Mouse (Mus musculus) cerebral cortex, adult 2 months (tissue): ENCODE results near the gene Gypa.

ENCODE experiments used
- WGBS: fragments of 180-500 bp; shearing (Covaris S2); methylation state at CpG from one replicate; pipeline ENCODE4 v1.1.7; 2018; 5-methylcytosine and 5-hydroxymethylcytosine counted together

Gene Gypa

DNA sequence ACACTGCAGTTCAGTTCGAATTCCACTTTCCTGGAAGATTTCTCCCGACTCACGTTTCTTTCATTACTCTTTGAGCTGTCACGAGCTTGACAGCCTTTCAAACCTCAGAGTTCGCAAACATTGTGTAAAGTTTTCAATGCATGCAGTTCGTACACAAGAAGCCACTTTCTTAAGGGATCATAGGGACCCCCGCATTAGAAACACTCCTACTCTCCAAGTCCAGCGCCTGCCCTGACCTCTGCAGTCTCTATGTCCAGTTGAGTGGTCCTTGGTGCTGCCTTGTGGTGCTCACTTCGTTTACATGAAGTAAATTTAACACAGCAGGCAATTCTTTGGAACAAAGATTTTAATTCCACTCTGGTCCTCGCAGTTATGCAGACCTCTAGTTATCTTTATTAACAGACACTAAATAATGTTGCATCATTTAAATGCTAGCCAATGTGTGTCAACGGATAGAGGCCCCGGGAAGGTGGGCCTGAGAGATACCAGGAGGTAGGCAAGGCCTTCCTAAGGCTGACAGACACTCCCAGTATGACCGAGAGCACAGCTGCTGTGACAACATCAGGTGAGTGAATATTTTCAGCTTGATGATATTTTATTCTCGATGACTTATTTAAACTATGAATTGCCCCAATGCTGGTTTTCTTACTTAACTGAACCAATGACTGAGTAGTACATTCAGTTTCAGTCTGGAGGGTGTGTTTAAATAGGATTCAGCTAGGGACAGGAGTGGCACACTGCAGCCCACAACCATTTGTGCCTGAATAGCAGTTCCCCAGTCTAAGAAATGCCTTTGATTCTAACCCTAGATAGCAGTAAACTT is at the start of gene Gypa:
Gypa (plus strand) TSS at position 259 of the 823 bp plus-strand sequence.
- WGBS = 34% methylated on average over 14 of the region's 14 CpGs

DNA sequence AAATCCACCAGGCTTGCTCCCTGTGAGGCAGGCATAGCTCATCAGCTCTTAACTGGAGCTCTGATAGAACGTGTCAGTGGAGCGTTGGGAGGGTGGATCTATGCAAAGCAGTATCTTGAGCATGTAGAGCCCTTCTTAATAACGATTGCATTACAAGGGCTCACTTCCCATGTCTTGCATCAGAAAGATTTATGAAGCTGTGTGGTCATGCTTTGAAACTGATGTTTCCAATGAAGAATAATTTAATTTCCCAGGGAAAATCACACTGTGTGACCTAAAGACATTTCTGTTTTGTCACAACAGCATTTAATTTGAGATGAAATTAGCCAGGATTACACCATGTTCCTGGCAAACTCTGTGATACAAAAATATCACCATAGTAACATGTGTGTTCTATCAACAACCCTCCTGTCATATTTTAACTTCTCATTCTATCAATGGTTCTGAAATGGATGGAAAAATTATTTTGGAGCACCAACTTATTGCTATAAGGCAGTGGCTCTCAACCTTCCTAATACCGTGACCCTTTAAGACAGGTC is 49.0 kb upstream of the Gypa start:
- WGBS = 81% methylated on average over 4 of the region's 4 CpGs

DNA sequence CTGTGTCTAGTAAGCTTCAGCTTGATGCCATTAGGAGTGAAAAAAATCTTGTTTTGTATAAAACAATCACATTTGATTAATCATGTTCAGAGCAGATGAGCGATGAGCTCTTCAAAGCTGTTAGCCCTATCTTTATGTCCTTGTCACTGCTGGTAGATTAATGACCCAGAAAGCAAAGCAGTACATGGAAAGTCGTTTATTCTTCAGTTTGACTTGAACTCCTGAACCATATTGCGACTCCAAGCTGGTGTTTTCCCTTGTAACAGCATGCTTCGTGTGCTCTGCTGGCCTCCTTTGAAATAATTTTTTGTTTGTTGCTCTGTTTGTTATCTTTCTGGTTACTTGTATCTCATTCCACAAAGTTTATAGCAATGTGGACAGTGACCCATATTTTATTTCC is 46.4 kb upstream of the Gypa start:
- WGBS = 80% methylated on average over 4 of the region's 4 CpGs

DNA sequence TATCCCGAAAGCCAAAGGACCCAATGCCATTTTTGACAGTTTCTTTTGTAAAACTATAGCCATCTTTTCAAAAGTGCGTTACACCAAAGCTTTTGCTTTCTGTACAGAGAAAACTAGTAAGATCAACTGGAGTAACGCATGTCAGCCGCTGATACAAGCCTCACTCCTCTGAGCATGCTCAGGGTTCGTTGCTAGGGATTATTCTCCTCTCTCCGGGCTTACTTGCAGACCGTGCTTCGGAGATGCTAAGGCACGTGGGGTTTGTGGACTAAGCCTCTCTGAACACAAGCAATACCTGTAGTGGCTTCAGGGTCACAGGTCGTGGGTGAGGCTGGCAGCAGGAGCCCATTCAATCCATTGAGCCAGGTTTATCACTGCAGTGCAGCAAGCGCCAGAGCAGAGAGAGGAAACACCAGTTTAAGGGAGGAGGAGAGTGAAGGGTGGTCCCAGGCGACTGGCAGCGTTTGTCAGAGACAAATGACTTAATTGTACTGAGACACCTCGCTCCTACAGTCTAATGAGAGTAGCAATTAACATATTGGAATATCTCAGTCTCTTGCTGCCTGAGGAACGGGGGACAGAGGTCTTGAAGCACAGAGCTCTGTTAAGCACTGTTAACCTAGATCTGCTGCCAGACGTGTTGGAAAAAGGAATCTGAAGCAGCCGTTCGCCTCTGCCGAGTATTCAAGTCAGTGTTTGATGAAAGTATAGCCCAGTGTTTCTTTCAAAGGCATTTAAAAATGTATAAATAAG is 41.5 kb upstream of the Gypa start:
- 46% methylated on average over 19 of the region's 19 CpGs for WGBS

DNA sequence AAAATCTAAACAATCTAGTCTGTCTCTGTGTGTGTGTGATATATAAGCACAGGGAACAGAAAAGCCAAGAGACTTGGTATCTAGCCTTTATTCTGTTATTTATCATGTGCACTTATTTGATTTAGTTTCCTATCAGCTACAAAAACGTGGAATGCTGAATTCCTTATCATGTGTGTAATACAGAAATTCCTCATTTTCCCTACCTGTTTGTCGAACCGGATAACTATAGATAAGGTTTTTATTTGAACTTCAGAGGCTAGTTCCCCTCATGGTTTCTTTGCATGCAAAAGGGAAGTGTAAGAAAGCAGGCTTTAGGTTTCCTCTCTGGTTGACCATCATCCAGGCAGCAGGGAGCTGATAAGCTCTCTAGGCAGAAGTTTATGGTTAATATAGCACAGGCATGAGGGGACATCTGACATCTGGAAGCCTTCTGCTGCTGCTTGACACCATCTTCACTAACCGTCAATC is 30.1 kb upstream of the Gypa start:
- WGBS = 83% methylated on average over 4 of the region's 4 CpGs

- 49% methylated on average over 7 of the region's 7 CpGs for WGBS
Measured at GRCm38 (mm10) chr8:80474971-80475370, 18.6 kb upstream of the Gypa start.

GRCm38 (mm10) chr8:80478156-80478555 is 15.4 kb upstream of the Gypa start:
- WGBS = 91% methylated on average over 5 of the region's 5 CpGs

- 85% methylated on average over 1 of the region's 1 CpGs for WGBS
Measured at GRCm38 (mm10) chr8:80479129-80479528, 14.5 kb upstream of the Gypa start.

DNA sequence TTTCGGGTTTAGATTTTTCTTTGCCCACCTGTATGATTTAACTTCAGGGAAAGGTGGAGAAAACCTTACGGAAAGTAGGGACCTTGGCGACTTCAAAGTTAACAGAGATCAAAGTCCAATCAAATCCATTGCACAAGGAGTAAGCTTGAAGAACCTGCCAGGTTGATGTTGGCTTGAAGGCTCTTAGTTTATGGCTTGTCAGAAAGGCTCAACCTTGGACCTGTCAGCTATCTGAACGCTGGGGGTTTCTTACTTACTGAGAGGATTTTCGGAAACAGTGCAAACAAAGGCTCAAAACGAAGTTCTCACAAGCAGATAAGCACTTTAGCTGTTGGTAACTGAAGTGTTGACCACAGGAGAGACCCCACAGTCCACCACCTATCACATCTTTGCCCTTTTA is 11.4 kb upstream of the Gypa start:
- 85% methylated on average over 6 of the region's 6 CpGs for WGBS

DNA sequence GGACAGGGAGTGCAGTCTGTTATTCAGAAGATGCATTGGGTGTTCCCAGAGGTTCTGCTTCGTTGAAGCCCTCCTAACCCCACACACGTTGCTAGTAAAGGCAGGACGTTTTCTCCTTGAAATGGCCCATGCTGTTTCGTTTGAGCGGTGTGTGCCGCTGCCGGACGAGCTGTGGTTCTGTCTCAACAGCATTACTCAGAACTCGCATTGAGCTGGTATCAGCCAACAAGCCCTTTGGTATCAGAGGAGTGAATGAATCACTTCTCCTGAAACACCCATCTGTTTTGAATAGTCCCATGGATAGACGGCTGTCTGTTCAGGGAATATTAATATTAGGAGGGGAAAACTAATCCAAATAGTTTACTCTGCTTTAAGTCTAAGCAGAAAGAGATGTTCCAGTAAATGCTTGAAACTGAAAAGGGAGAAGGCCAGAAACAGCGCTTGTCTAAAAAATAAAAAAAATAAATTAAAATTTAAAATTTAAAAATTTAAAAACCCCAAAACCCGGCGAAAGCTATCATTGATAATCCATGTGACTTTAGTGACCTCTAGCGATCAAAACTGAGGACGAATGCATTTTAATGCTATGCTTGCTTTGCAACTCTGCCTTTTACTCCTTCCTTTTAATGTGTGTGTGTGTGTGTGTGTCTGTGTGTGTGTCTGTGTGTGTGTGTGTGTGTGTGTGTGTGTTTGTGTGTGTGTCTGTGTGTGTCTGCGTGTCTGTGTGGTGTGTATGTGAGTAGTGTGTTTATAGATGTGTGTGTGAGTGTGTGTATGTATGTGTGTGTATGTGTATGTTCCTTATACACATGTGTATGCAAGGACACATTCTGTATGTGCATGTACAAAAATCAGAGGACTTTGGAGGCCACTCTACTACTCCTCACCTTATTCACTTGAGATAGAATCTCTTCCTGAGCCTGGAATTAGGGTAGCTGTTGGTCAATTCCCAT is 10.5 kb upstream of the Gypa start:
- 14% methylated on average over 16 of the region's 16 CpGs for WGBS

GRCm38 (mm10) chr8:80491562-80491961 is 2.0 kb upstream of the Gypa start:
- 41% methylated on average over 1 of the region's 1 CpGs for WGBS

DNA sequence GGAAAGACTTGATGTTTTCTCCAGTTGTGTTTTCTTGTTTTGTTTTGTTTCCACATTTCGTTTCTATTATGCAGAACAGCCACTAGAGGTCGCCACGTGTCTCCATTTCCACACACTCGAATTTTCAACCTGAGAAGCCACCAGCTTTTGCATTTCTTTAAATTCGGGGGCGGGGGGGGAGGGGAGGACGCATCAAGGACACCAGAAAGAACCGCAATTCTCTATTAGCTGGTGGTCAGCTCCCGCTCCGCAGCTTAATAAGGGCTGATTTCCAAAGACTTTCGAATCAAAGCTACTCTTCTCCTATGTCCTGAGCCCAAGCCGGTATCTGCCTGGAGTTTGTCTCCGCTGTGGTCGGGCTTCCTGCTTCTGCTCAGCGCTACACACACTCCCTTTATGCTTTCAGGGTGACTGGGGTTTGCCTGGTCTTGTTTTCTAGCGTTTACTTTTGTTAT is 567 bp upstream of the Gypa start:
- WGBS = under 1% methylated on average over 16 of the region's 16 CpGs

GRCm38 (mm10) chr8:80494346-80494660 is 722 bp downstream of the Gypa start:
- WGBS = 96% methylated on average over 2 of the region's 2 CpGs

DNA sequence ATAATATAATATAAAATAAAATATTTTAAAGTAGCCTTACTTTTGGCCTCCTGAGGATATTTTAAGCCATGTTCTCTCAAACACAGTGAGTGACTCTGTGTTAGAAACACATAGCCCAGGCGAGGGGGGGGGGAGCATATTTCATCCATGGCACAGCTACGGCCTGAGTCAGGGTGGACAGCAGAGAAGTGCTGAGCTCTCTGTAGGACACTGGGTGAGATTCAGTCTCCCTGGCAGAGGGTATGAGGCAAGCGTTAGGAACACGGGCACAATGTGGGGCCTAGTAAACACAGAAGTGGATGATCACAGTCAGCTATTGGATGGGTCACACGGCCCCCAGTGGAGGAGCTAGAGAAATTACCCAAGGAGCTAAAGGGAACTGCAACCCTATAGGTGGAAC is 1.2 kb downstream of the Gypa start:
- WGBS = 87% methylated on average over 5 of the region's 5 CpGs

DNA sequence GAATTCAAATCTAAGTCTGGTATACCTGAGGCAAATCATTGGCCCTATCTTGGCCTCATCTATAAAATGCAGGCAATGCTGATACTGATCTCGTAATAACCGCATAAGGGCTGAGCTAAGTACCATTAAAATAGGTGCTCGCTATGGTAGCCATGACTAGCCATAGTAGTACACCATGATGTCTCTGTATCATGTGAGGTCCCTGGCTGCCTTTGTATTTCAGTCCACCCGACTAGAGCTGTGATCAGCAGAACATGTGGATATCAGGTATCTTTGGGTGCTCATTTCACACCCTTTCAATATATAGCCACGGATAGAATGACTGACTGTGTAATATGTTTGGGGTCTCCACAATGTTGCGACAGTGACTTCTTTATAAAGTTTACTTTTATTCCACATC is 1.9 kb downstream of the Gypa start:
- WGBS = 95% methylated on average over 6 of the region's 6 CpGs

- 80% methylated on average over 4 of the region's 4 CpGs for WGBS
Measured at GRCm38 (mm10) chr8:80497323-80497722, 3.7 kb downstream of the Gypa start.

DNA sequence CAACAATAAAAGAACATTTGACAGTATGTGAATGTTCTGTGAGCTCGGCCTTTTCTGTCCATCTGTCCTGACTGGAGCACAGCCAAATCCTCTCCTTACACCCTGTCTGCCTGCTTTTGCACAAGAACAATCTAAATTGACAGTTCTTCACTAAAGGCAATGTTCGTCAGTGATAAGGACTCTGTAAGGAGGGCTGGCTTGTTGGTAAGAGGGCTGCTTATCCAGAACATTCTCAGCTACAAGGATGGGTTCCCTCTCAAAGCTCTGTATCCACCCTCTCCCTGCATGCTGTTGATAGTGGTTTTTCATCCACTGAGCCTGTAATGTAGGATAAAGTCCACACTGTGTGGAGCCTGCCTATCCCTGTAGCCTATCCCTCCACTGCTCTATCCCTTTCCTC is 6.7 kb downstream of the Gypa start:
- WGBS = 58% methylated on average over 2 of the region's 2 CpGs

DNA sequence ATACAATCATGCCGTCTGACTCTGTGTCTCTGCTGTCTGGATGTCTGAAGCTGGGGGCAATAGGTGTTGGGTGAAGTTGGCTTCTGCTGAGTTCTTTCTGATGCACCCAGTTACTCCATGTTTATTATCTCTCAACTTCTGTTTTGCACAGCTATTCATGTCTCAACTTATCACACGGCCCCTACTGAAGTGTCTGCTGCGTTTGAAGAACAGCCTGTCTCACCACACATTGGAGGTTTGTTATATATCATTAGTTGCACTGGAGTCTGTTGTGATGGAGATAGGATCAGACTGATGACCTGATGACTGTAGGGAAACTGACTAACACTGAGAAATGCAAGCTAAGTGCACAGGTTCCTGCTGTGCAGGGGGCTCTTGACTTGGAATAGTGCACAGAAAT is 7.2 kb downstream of the Gypa start:
- 85% methylated on average over 3 of the region's 3 CpGs for WGBS

DNA sequence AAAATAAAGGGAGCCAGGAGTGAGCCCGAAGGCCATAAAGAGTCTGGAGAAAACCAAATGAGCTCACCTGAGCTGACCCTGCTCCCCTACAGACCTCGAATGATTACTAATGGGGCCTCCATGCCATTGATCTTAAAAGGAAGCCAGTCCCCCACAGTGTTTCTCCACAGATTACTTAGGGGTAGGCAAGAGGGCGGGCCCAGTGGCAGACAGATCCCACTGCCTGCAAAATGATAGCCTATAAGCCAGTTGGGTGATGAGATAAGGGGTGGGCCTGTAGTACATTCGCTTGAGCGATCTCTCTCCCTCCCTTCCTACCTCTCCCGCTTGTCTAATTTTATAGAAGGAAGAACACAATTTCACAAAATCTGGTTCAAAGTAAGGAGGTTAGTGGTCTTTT is 7.7 kb downstream of the Gypa start:
- WGBS = 90% methylated on average over 6 of the region's 6 CpGs

- 89% methylated on average over 5 of the region's 5 CpGs for WGBS
Measured at GRCm38 (mm10) chr8:80526382-80527355, 33.1 kb downstream of the Gypa start.
